Mouse (Mus musculus): ENCODE data around the gene Gm8994.

DNA sequence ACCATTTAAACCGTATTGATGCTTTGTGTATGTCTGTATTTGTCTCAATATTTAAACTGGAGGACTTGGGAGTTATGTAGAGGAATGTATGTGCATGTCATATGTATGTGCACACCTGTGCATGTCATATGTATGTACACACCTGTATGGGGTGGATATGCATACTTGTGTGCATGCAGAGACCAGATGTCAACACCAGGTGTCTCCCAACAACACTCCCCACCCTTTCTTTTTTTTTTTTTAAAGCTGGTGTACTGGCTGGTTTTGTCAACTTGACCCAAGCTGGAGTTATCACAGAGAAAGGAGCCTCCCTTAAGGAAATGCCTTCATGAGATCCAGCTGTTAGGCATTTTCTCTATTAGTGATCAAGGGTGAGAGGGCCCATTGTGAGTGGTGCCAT is 13.8 kb downstream of the Gm8994 start:
- TF ChIP-seq POLR2A (IDR thresholded peaks at IDR 0.05; ENCODE audit: insufficient read depth, low read depth, low read length) (no peak), CTCF (IDR thresholded peaks at IDR 0.05) (no peak)
